Mouse (Mus musculus) gastrocnemius, postnatal 4 days (tissue): Measurements from ENCODE around the gene Borcs8. TPM values are rescaled to one million over a fixed set of nuclear protein-coding genes. Genes with fewer than 3 reads are reported as not detected.

Experiments used
- DNase-seq, 2 experiments: peaks; one replicate each; pipeline ENCODE4 v3.0.0; 2021 to 2022; ENCODE audit warnings: low spot score in 2 of 2, mixed read lengths in 2 of 2
- total RNA-seq, 2 experiments: library from RNA; stranded (reverse); gene quantifications; 2 replicates each; pipeline ENCODE4 v1.2.3; 2021

The Borcs8 gene
- total RNA-seq, 2 experiments from 2014 or later, result 25.6 to 27.7 TPM

GRCm38 (mm10) chr8:70131166-70131883 lies 8.0 kb upstream of the Borcs8 start, which contains the start of gene Nr2c2ap:
Nr2c2ap (plus strand) TSS chr8:70131333.
- DNase-seq, result peak; percentile 55 to 82

GRCm38 (mm10) chr8:70134086-70134485 lies 5.2 kb upstream of the Borcs8 start:
- no peak for DNase-seq

GRCm38 (mm10) chr8:70134931-70135330 lies 4.4 kb upstream of the Borcs8 start:
- no peak for DNase-seq

- DNase-seq, result no peak
Measured at GRCm38 (mm10) chr8:70136591-70136990, 2.7 kb upstream of the Borcs8 start.

GRCm38 (mm10) chr8:70137890-70138289 lies 1.4 kb upstream of the Borcs8 start:
- DNase-seq, result no peak

- no peak for DNase-seq
Measured at GRCm38 (mm10) chr8:70139981-70140380, 682 bp downstream of the Borcs8 start.

- DNase-seq, result no peak
Measured at GRCm38 (mm10) chr8:70147678-70148607, 8.6 kb downstream of the Borcs8 start.

- DNase-seq, result no peak
Measured at GRCm38 (mm10) chr8:70150158-70150557, 10.9 kb downstream of the Borcs8 start.

- DNase-seq, result peak; percentile 43 to 73
Measured at GRCm38 (mm10) chr8:70152537-70153257, 13.4 kb downstream of the Borcs8 start.

- no peak for DNase-seq
Measured at GRCm38 (mm10) chr8:70157240-70157800, 18.0 kb downstream of the Borcs8 start.

GRCm38 (mm10) chr8:70158069-70158853 lies 19.0 kb downstream of the Borcs8 start:
- DNase-seq, result peak; percentile 43 to 68

- DNase-seq, result no peak
Measured at GRCm38 (mm10) chr8:70159211-70159610, 19.9 kb downstream of the Borcs8 start.

- no peak for DNase-seq
Measured at GRCm38 (mm10) chr8:70160015-70160414, 20.7 kb downstream of the Borcs8 start.

- no peak for DNase-seq
Measured at GRCm38 (mm10) chr8:70163316-70163715, 24.0 kb downstream of the Borcs8 start.

GRCm38 (mm10) chr8:70166504-70167110 lies 27.3 kb downstream of the Borcs8 start:
- peak; percentile 57 to 74 for DNase-seq

GRCm38 (mm10) chr8:70170116-70170515 lies 30.8 kb downstream of the Borcs8 start:
- no peak for DNase-seq

GRCm38 (mm10) chr8:70170748-70171147 lies 31.4 kb downstream of the Borcs8 start:
- DNase-seq, result no peak

- DNase-seq, result no peak
Measured at GRCm38 (mm10) chr8:70171240-70171639, 31.9 kb downstream of the Borcs8 start.

GRCm38 (mm10) chr8:70172043-70172681 lies 32.9 kb downstream of the Borcs8 start, which contains the start of gene Tmem161a:
Tmem161a (plus strand) TSS chr8:70172356.
- peak; percentile 74 to 90 for DNase-seq
